Mouse (Mus musculus) thymus, adult 18-20 months (tissue): Measurements from ENCODE around the gene Bbs4.

Experiments used
- DNase-seq, 2 experiments: peaks; one replicate each; pipeline ENCODE4 v3.0.0; 2022; ENCODE audit warnings: mixed read lengths in 2 of 2

The Bbs4 gene

GRCm38 (mm10) chr9:59291688-59292492, 61.4 kb downstream of the Bbs4 start:
- no peak for DNase-seq

- DNase-seq = peak; percentile 97 to 98
Observed at GRCm38 (mm10) chr9:59290957-59291687, 62.2 kb downstream of the Bbs4 start, which contains the start of gene Adpgk. Gene Adpgk, plus strand, starts transcription at chr9:59291558.

- DNase-seq = no peak
Observed at GRCm38 (mm10) chr9:59289529-59290115, 63.7 kb downstream of the Bbs4 start.

GRCm38 (mm10) chr9:59288685-59289410, 64.5 kb downstream of the Bbs4 start:
- DNase-seq = no peak

GRCm38 (mm10) chr9:59288058-59288457, 65.2 kb downstream of the Bbs4 start:
- no peak for DNase-seq

GRCm38 (mm10) chr9:59285614-59286013, 67.7 kb downstream of the Bbs4 start:
- DNase-seq = no peak

- no peak for DNase-seq
Observed at GRCm38 (mm10) chr9:59282683-59282986, 70.7 kb downstream of the Bbs4 start.

- DNase-seq = peak; percentile 20 to 25
Observed at GRCm38 (mm10) chr9:59281871-59282682, 71.2 kb downstream of the Bbs4 start.

- DNase-seq = no peak
Observed at GRCm38 (mm10) chr9:59280888-59281287, 72.4 kb downstream of the Bbs4 start.

GRCm38 (mm10) chr9:59278694-59279093, 74.6 kb downstream of the Bbs4 start:
- DNase-seq = no peak

- DNase-seq = no peak
Observed at GRCm38 (mm10) chr9:59278199-59278598, 75.1 kb downstream of the Bbs4 start.

- DNase-seq = no peak
Observed at GRCm38 (mm10) chr9:59274846-59275455, 78.4 kb downstream of the Bbs4 start.

GRCm38 (mm10) chr9:59273199-59273598, 80.1 kb downstream of the Bbs4 start:
- DNase-seq = no peak
